Mouse (Mus musculus): ENCODE measurements around the gene Spint1. TPM values are rescaled to one million over a fixed set of nuclear protein-coding genes. Genes with fewer than 3 reads are reported as not detected.

The Spint1 gene
- total and polyA plus RNA-seq, 3 experiments, result 0.55 TPM; not detected in 2

- DNase-seq (ENCODE audit: low spot score) (no peak), ATAC-seq (ENCODE audit: extremely low read depth, insufficient number of reproducible peaks, low FRiP score, poor library complexity, severe bottlenecking) (no peak)
- Histone ChIP-seq H3K36me3 (replicated peaks) (peaks cover 8% of the 10 kb centered on the region), H3K27me3 (ENCODE audit: insufficient read depth, low read length) (no peaks in the 10 kb centered on the region), H3K4me3 (ENCODE audit: low read depth, low read length) (no peak overlapping the region), H3K4me1 (ENCODE audit: insufficient read depth, low read depth, low read length) (peaks cover 25% of the 10 kb centered on the region), H3K9me3 (replicated peaks) (no peaks in the 10 kb centered on the region)
- TF ChIP-seq GATA1 (IDR thresholded peaks at IDR 0.05; ENCODE audit: borderline replicate concordance, low read length) (no peak), GATA2 (IDR thresholded peaks at IDR 0.05; ENCODE audit: borderline replicate concordance, low read depth, low read length) (no peak), CTCF (IDR thresholded peaks at IDR 0.05; ENCODE audit: low read depth, low read length) (no peak), TAL1 (conservative IDR thresholded peaks at IDR 0.05; ENCODE audit: low read depth, low read length) (no peak), POLR2AphosphoS5 (IDR thresholded peaks at IDR 0.05; ENCODE audit: insufficient replicate concordance, low read depth, low read length) (no peak)
Observed at GRCm38 (mm10) chr2:119198049-119198448, 39.1 kb upstream of the Spint1 start.

- TF ChIP-seq POLR2AphosphoS5 (IDR thresholded peaks at IDR 0.05; ENCODE audit: insufficient replicate concordance, low read depth, low read length) (no peak), CTCF (IDR thresholded peaks at IDR 0.05; ENCODE audit: low read depth, low read length) (no peak), GATA2 (IDR thresholded peaks at IDR 0.05; ENCODE audit: borderline replicate concordance, low read depth, low read length) (no peak), TAL1 (conservative IDR thresholded peaks at IDR 0.05; ENCODE audit: low read depth, low read length) (no peak), GATA1 (IDR thresholded peaks at IDR 0.05; ENCODE audit: borderline replicate concordance, low read length) (no peak)
- DNase-seq (ENCODE audit: low spot score) (no peak), ATAC-seq (ENCODE audit: extremely low read depth, insufficient number of reproducible peaks, low FRiP score, poor library complexity, severe bottlenecking) (no peak)
- Histone ChIP-seq H3K4me3 (ENCODE audit: low read depth, low read length) (no peak overlapping the region), H3K27me3 (ENCODE audit: insufficient read depth, low read length) (no peaks in the 10 kb centered on the region), H3K9me3 (replicated peaks) (no peaks in the 10 kb centered on the region), H3K4me1 (ENCODE audit: insufficient read depth, low read depth, low read length) (peaks cover 23% of the 10 kb centered on the region), H3K36me3 (replicated peaks) (peaks cover 6% of the 10 kb centered on the region)
Observed at GRCm38 (mm10) chr2:119198934-119199333, 38.2 kb upstream of the Spint1 start.

GRCm38 (mm10) chr2:119202914-119203453 is 34.2 kb upstream of the Spint1 start:
- TF ChIP-seq TAL1 (conservative IDR thresholded peaks at IDR 0.05; ENCODE audit: low read depth, low read length) (no peak), GATA2 (IDR thresholded peaks at IDR 0.05; ENCODE audit: borderline replicate concordance, low read depth, low read length) (no peak), CTCF (IDR thresholded peaks at IDR 0.05; ENCODE audit: low read depth, low read length) (no peak), POLR2AphosphoS5 (IDR thresholded peaks at IDR 0.05; ENCODE audit: insufficient replicate concordance, low read depth, low read length) (no peak), GATA1 (IDR thresholded peaks at IDR 0.05; ENCODE audit: borderline replicate concordance, low read length) (no peak)
- Histone ChIP-seq H3K4me1 (ENCODE audit: insufficient read depth, low read depth, low read length) (peaks cover 8% of the 10 kb centered on the region), H3K27me3 (ENCODE audit: insufficient read depth, low read length) (no peaks in the 10 kb centered on the region), H3K4me3 (ENCODE audit: low read depth, low read length) (no peak overlapping the region), H3K9me3 (replicated peaks) (no peaks in the 10 kb centered on the region), H3K36me3 (replicated peaks) (peaks cover 10% of the 10 kb centered on the region)
- DNase-seq (ENCODE audit: low spot score) (no peak), ATAC-seq (ENCODE audit: extremely low read depth, insufficient number of reproducible peaks, low FRiP score, poor library complexity, severe bottlenecking) (no peak)

- ATAC-seq (ENCODE audit: extremely low read depth, insufficient number of reproducible peaks, low FRiP score, poor library complexity, severe bottlenecking), result no peak
- Histone ChIP-seq H3K4me1 (ENCODE audit: insufficient read depth, low read depth, low read length) (peaks cover 8% of the 10 kb centered on the region), H3K36me3 (replicated peaks) (peaks cover 8% of the 10 kb centered on the region), H3K4me3 (ENCODE audit: low read depth, low read length) (no peak overlapping the region), H3K9me3 (replicated peaks) (no peaks in the 10 kb centered on the region), H3K27me3 (ENCODE audit: insufficient read depth, low read length) (no peaks in the 10 kb centered on the region)
- TF ChIP-seq CTCF (IDR thresholded peaks at IDR 0.05; ENCODE audit: low read depth, low read length) (no peak), GATA2 (IDR thresholded peaks at IDR 0.05; ENCODE audit: borderline replicate concordance, low read depth, low read length) (no peak), TAL1 (conservative IDR thresholded peaks at IDR 0.05; ENCODE audit: low read depth, low read length) (no peak), GATA1 (IDR thresholded peaks at IDR 0.05; ENCODE audit: borderline replicate concordance, low read length) (no peak), POLR2AphosphoS5 (IDR thresholded peaks at IDR 0.05; ENCODE audit: insufficient replicate concordance, low read depth, low read length) (no peak)
- DNase-seq (ENCODE audit: low spot score), result no peak
Observed at GRCm38 (mm10) chr2:119203871-119204460, 33.2 kb upstream of the Spint1 start.

- ATAC-seq (ENCODE audit: extremely low read depth, insufficient number of reproducible peaks, low FRiP score, poor library complexity, severe bottlenecking), result no peak
- H3K36me3 ChIP-seq (replicated peaks), result peaks cover 34% of the 10 kb centered on the region
- no peaks in the 10 kb centered on the region for H3K27me3 ChIP-seq (ENCODE audit: insufficient read depth, low read length)
- no peak for TF ChIP-seq TAL1 (conservative IDR thresholded peaks at IDR 0.05; ENCODE audit: low read depth, low read length)
- TF ChIP-seq CTCF (IDR thresholded peaks at IDR 0.05; ENCODE audit: low read depth, low read length), result no peak
- TF ChIP-seq GATA1 (IDR thresholded peaks at IDR 0.05; ENCODE audit: borderline replicate concordance, low read length), result no peak
- no peak for TF ChIP-seq POLR2AphosphoS5 (IDR thresholded peaks at IDR 0.05; ENCODE audit: insufficient replicate concordance, low read depth, low read length)
- TF ChIP-seq GATA2 (IDR thresholded peaks at IDR 0.05; ENCODE audit: borderline replicate concordance, low read depth, low read length), result no peak
- peak overlapping the region; percentile 87 for H3K4me3 ChIP-seq (ENCODE audit: low read depth, low read length)
- H3K9me3 ChIP-seq (replicated peaks), result no peaks in the 10 kb centered on the region
- DNase-seq (ENCODE audit: low spot score), result no peak
- H3K4me1 ChIP-seq (ENCODE audit: insufficient read depth, low read depth, low read length), result peaks cover 23% of the 10 kb centered on the region
Observed at GRCm38 (mm10) chr2:119207961-119208343, 29.2 kb upstream of the Spint1 start.

GRCm38 (mm10) chr2:119208344-119209175 is 28.6 kb upstream of the Spint1 start, which contains the start of the genes Zfyve19 and Dnajc17:
Gene Zfyve19 (plus strand): TSS chr2:119208617.
Gene Dnajc17 (minus strand): TSS chr2:119208795.
- Histone ChIP-seq H3K4me3 (ENCODE audit: low read depth, low read length) (peak within 1 kb of the TSS; percentile 87), H3K36me3 (replicated peaks) (peaks cover 41% of the 10 kb centered on the region), H3K9me3 (replicated peaks) (no peaks in the 10 kb centered on the region), H3K27me3 (ENCODE audit: insufficient read depth, low read length) (no peaks in the 10 kb centered on the region), H3K4me1 (ENCODE audit: insufficient read depth, low read depth, low read length) (peaks cover 23% of the 10 kb centered on the region)
- peak; percentile 94 for ATAC-seq (ENCODE audit: extremely low read depth, insufficient number of reproducible peaks, low FRiP score, poor library complexity, severe bottlenecking)
- TF ChIP-seq TAL1 (conservative IDR thresholded peaks at IDR 0.05; ENCODE audit: low read depth, low read length) (no peak), CTCF (IDR thresholded peaks at IDR 0.05; ENCODE audit: low read depth, low read length) (no peak), GATA1 (IDR thresholded peaks at IDR 0.05; ENCODE audit: borderline replicate concordance, low read length) (no peak), POLR2AphosphoS5 (IDR thresholded peaks at IDR 0.05; ENCODE audit: insufficient replicate concordance, low read depth, low read length) (no peak), GATA2 (IDR thresholded peaks at IDR 0.05; ENCODE audit: borderline replicate concordance, low read depth, low read length) (no peak)
- peak; percentile 96 for DNase-seq (ENCODE audit: low spot score)
